Mouse (Mus musculus) olfactory bulb, adult 2 months (tissue): ENCODE results near the gene Ell.

Experiments used
- CTCF ChIP-seq: fragments of 200-500 bp; IDR thresholded peaks from 2 replicates; pipeline ENCODE4 v1.5.1; 2012; ENCODE audit warnings: low read depth, mild to moderate bottlenecking, low read length, moderate library complexity; ENCODE audit not compliant: insufficient read depth
- POLR2A ChIP-seq: fragments of 200-500 bp; IDR thresholded peaks from 2 replicates; pipeline ENCODE4 v1.6.1; 2012; ENCODE audit warnings: mild to moderate bottlenecking, low read depth, low read length, moderate library complexity; ENCODE audit not compliant: insufficient read depth

GRCm38 (mm10) chr8:70558334-70558733 lies 19.1 kb downstream of the Ell start:
- TF ChIP-seq POLR2A, result no peak
- TF ChIP-seq CTCF, result no peak
